Mouse (Mus musculus): ENCODE measurements around the gene Olfr937. TPM values are rescaled to one million over a fixed set of nuclear protein-coding genes. Genes with fewer than 3 reads are reported as not detected.

The Olfr937 gene
- not detected in 2 replicates for polyA plus RNA-seq (2015; fragmentation: Nextera tagmentation; extraction: Ambion mirVana)

- H3K36me3 ChIP-seq, result no peaks in the 10 kb centered on the region
- no peaks in the 10 kb centered on the region for H3K4me1 ChIP-seq
- no peak within 1 kb of the TSS for H3K4me2 ChIP-seq
- ATAC-seq (ENCODE audit: insufficient number of reproducible peaks, insufficient read depth, low FRiP score, low TSS enrichment, low read depth), result no peak
- no peak within 1 kb of the TSS for H3K27ac ChIP-seq
- H3K4me3 ChIP-seq, result no peak within 1 kb of the TSS
- 79% methylated on average over 1 of the region's 1 CpGs for WGBS
- no peaks in the 10 kb centered on the region for H3K27me3 ChIP-seq
- H3K9me3 ChIP-seq, result no peaks in the 10 kb centered on the region
- H3K9ac ChIP-seq, result no peak within 1 kb of the TSS
Observed at GRCm38 (mm10) chr9:39064851-39065250, at the start of gene Olfr937. Gene Olfr937, minus strand, starts transcription at chr9:39064951.

- Histone ChIP-seq H3K9ac (no peak within 1 kb of the TSS), H3K27me3 (no peaks in the 10 kb centered on the region)
Observed at GRCm38 (mm10) chr9:39078787-39079186, 14.0 kb upstream of the Olfr937 start, which contains the start of gene Olfr938. Gene Olfr938, minus strand, starts transcription at chr9:39078887.

DNA sequence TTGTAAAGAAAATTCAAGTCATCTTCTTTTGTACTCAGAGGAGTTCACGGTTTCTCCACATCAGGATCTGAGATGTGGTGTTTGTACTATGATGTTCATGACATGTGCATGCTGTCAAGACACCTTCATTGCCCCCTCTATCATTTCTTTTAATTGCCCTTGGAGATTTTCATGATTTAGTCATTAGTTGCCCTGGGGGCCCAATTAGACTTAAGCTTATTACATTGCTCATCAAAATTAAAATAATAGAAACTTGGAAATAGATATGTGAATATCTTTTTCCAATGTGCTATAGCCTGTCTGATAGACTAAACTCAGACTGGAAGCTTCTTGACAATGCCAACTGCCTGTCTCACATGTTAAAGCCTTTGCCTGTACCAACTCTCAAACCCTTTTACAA, 41.5 kb downstream of the Olfr937 start, which contains the start of gene Olfr146:
Gene Olfr146, minus strand, starts transcription at position 101 of the 400 bp plus-strand sequence.
- no peak for ATAC-seq (ENCODE audit: insufficient number of reproducible peaks, insufficient read depth, low FRiP score, low TSS enrichment, low read depth)
- Histone ChIP-seq H3K9me3 (no peaks in the 10 kb centered on the region), H3K36me3 (no peaks in the 10 kb centered on the region), H3K27ac (no peak within 1 kb of the TSS), H3K4me2 (no peak within 1 kb of the TSS), H3K9ac (no peak within 1 kb of the TSS), H3K4me1 (no peaks in the 10 kb centered on the region), H3K4me3 (no peak within 1 kb of the TSS), H3K27me3 (no peaks in the 10 kb centered on the region)
- 73% methylated on average over 1 of the region's 1 CpGs for WGBS

More at GRCm38 (mm10) chr9:39078787-39079186, 14.0 kb upstream of the Olfr937 start, which contains the start of gene Olfr938:
- Histone ChIP-seq H3K4me3 (no peak within 1 kb of the TSS), H3K4me2 (no peak within 1 kb of the TSS), H3K27ac (no peak within 1 kb of the TSS), H3K9me3 (no peaks in the 10 kb centered on the region), H3K36me3 (no peaks in the 10 kb centered on the region), H3K4me1 (no peaks in the 10 kb centered on the region)
- WGBS, result 90% methylated on average over 2 of the region's 2 CpGs
- ATAC-seq (ENCODE audit: insufficient number of reproducible peaks, insufficient read depth, low FRiP score, low TSS enrichment, low read depth), result no peak

Small RNA genes within 50 kb of the gene (microRNA-seq; reads per million reads assigned to microRNA genes)
- not detected for gene Gm25032
- not detected for gene Gm25529

Other genes starting within 250 kb of the Olfr937 start
- gene Olfr923, start 238.4 kb downstream of the Olfr937 start, polyA plus RNA-seq (2015; fragmentation: Nextera tagmentation; extraction: Ambion mirVana), result 0.10 TPM in 1 of 2 replicates, not detected in the other
- not detected in 2 replicates for gene Olfr924, start 220.5 kb downstream of the Olfr937 start, polyA plus RNA-seq (2015; fragmentation: Nextera tagmentation; extraction: Ambion mirVana)
- not detected in 2 replicates for gene Olfr26, start 209.9 kb downstream of the Olfr937 start, polyA plus RNA-seq (2015; fragmentation: Nextera tagmentation; extraction: Ambion mirVana)
- gene Olfr926, start 187.8 kb downstream of the Olfr937 start, polyA plus RNA-seq (2015; fragmentation: Nextera tagmentation; extraction: Ambion mirVana), result not detected in 2 replicates
- gene Olfr930, start 135.1 kb downstream of the Olfr937 start, polyA plus RNA-seq (2015; fragmentation: Nextera tagmentation; extraction: Ambion mirVana), result not detected in 2 replicates
- gene Olfr933, start 92.6 kb downstream of the Olfr937 start, polyA plus RNA-seq (2015; fragmentation: Nextera tagmentation; extraction: Ambion mirVana), result not detected in 2 replicates
- not detected in 2 replicates for gene Olfr934, start 76.6 kb downstream of the Olfr937 start, polyA plus RNA-seq (2015; fragmentation: Nextera tagmentation; extraction: Ambion mirVana)
- gene Olfr935, start 65.3 kb downstream of the Olfr937 start, polyA plus RNA-seq (2015; fragmentation: Nextera tagmentation; extraction: Ambion mirVana), result not detected in 2 replicates
- not detected in 2 replicates for gene Olfr146, start 41.6 kb downstream of the Olfr937 start, polyA plus RNA-seq (2015; fragmentation: Nextera tagmentation; extraction: Ambion mirVana)
- not detected in 2 replicates for gene Olfr938, start 13.9 kb upstream of the Olfr937 start, polyA plus RNA-seq (2015; fragmentation: Nextera tagmentation; extraction: Ambion mirVana)
- gene Olfr27, start 63.2 kb upstream of the Olfr937 start, polyA plus RNA-seq (2015; fragmentation: Nextera tagmentation; extraction: Ambion mirVana), result not detected in 2 replicates
- gene Olfr943, start 101.4 kb upstream of the Olfr937 start, polyA plus RNA-seq (2015; fragmentation: Nextera tagmentation; extraction: Ambion mirVana), result not detected in 2 replicates
- gene Olfr944, start 137.0 kb upstream of the Olfr937 start, polyA plus RNA-seq (2015; fragmentation: Nextera tagmentation; extraction: Ambion mirVana), result not detected in 2 replicates
- not detected in 2 replicates for gene Olfr1537, start 185.0 kb upstream of the Olfr937 start, polyA plus RNA-seq (2015; fragmentation: Nextera tagmentation; extraction: Ambion mirVana)
- not detected in 2 replicates for gene Olfr945, start 211.9 kb upstream of the Olfr937 start, polyA plus RNA-seq (2015; fragmentation: Nextera tagmentation; extraction: Ambion mirVana)